Mouse (Mus musculus) cerebellum, adult (tissue): ENCODE measurements around the gene Asna1.

Experiments used
- ATAC-seq: cut with Nextera tagmentation; 2 replicates; pipeline ENCODE4 v1.9.2; 2017; ENCODE audit warnings: mild to moderate bottlenecking, moderate library complexity, mixed read lengths; ENCODE audit not compliant: insufficient number of reproducible peaks, low FRiP score, low TSS enrichment

Gene Asna1

GRCm38 (mm10) chr8:84994375-84994774 is 30.7 kb downstream of the Asna1 start:
- ATAC-seq = no peak

- peak; percentile 32 for ATAC-seq
Observed at GRCm38 (mm10) chr8:84990836-84991235, 34.2 kb downstream of the Asna1 start.

GRCm38 (mm10) chr8:84990349-84990748 is 34.7 kb downstream of the Asna1 start, which contains the start of gene Hook2:
Gene Hook2, plus strand, starts transcription at chr8:84990603.
- ATAC-seq = peak; percentile 69

GRCm38 (mm10) chr8:84989810-84990209 is 35.3 kb downstream of the Asna1 start:
- ATAC-seq = peak; percentile 34; the same call in 1 of the 2 replicates

GRCm38 (mm10) chr8:84989311-84989731 is 35.8 kb downstream of the Asna1 start:
- no peak for ATAC-seq

DNA sequence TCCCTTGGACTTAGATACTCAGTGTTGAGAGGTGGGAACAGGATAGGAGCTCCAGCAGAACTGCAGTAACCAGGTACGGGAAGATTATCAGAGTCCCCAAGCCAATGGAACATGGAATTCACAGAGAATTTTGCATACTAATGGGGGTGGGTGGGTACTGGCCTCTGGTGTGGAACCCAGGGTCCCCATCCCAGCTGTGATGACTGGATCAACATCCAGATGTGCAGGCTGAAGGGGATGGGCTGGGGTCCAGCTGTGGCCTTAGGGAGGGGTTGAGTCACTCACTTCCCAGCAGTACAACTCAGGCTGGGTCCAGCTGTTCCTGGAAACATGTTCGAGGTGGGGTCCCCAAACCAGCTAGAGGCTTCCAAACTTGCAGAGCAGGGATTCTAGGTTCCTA is 37.2 kb downstream of the Asna1 start:
- ATAC-seq = no peak

- ATAC-seq = no peak
Observed at GRCm38 (mm10) chr8:84987388-84987787, 37.7 kb downstream of the Asna1 start.

DNA sequence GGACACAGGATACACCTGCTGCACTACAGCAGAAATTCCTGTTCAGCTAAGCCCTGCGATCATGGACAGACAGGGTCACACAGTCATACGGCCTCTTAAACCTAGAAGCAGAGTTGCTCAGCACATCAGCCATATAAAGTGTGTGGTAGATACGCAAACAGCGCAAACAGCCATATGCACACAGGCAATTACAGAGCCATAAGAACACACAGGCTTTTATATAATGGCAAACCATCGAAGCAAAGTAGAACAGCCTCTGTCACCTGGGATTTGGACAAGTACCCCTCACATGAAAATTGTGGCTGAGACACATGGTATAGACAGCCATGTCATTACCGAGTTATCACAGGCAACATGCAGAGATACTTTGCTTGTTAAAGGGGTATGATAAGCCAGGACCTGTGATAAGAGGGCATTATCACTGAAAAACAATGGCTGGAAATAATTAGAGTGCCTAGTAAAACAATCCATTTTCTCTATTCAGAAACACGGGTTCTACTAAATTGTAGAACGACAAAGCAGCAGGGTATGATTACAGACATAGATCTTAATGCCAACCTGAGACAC is 38.6 kb downstream of the Asna1 start:
- no peak for ATAC-seq

- peak; percentile 67 for ATAC-seq
Observed at GRCm38 (mm10) chr8:84985684-84986378, 39.2 kb downstream of the Asna1 start.

- ATAC-seq = no peak
Observed at GRCm38 (mm10) chr8:84985049-84985683, 39.9 kb downstream of the Asna1 start.

DNA sequence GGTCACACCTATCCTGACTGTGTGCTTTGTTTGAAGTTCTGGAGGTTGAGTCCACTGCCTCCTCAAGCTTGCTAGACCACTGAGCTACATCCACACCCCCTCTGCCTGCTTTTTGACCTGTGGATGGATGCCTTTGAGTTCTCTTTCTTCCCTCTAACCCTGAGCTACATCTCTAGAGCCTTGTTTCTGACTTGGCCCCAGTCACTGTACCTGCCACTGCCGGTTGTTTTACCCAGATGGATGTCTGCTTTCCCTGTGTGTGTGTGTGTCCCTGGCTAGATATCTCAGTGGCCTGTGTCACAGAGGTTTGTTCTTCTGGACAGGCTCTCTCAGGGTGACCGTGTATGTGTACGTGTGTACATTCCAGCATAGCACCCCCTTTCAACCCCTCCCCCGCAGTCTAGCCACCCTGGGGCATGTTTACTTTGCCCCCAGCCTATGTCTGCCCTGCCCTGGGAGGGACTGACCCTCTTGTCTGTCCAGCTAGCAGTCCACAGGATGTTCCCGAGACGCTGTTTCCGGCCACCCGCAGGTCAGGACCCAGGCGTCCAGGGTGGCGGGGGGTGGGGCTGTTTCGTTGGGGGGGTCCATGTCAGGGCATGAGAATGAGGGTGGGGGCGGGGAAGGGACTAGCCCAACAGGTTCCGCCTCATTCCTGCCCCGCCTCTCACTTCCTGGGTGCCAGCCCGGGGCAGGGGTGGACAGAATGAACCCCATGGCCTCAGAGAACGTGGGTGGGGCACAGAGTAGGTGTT is 40.6 kb downstream of the Asna1 start:
- ATAC-seq = no peak

DNA sequence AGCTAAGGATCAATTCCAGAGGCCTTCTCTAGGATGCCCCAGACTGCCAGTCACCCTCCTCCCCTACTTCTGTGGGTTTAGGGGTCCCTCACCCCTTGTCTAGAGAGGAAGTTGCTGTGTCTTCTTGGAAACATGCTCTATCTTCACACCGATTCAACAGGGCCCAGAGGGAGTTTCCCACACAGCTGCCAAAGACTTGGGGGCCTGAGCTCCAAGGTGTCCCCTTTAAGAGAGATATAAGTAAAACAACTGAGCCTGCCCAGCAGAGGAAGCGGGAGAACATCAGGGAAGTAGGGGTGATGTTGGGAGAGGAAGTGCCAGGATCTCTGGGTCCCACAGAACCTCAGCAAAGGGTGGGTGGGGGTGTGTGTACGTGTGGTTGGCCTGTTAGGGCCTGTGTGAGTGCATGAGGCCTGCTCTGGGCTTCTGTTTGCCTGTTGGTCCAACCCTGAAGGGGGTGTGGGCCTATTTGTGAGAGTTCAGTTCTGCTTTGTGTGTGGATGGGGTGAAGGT is 42.5 kb downstream of the Asna1 start:
- ATAC-seq = no peak

- ATAC-seq = no peak
Observed at GRCm38 (mm10) chr8:84981644-84982498, 43.2 kb downstream of the Asna1 start.

DNA sequence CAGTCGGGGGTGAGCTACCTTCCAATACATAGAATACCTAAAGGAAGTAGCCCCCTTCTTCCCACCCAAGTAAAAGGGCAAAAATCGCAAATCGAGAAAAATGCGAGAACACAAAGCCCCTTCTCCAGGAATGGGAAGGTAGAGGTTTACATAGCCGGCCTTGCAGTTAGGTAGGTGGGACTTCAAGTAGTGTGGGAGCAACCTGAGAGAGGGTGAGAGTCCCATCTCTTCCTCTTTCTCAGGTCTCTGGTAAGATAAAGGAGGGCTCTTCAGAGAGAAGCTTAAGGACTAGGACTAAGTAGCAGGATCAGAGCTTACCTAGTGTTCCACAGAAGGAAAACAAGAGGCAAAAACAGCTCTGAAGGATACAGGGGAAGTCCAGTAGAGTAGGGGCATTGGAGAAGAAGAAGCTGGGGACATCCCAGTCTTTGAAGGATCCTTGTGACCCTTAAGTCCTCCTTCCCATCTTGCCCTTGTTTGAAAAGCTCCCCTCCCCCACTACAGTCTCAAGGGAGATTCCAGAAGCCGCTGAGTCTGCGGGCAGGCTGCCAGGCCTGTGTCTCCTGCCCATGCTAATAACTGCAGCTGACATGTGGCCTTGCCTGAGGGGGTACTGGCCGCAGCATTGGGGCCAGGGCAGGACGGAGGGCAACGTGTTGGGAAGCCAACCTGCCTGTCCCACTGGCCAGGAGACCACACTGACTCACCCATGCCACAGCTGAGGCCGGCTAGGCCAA is 44.3 kb downstream of the Asna1 start:
- no peak for ATAC-seq

DNA sequence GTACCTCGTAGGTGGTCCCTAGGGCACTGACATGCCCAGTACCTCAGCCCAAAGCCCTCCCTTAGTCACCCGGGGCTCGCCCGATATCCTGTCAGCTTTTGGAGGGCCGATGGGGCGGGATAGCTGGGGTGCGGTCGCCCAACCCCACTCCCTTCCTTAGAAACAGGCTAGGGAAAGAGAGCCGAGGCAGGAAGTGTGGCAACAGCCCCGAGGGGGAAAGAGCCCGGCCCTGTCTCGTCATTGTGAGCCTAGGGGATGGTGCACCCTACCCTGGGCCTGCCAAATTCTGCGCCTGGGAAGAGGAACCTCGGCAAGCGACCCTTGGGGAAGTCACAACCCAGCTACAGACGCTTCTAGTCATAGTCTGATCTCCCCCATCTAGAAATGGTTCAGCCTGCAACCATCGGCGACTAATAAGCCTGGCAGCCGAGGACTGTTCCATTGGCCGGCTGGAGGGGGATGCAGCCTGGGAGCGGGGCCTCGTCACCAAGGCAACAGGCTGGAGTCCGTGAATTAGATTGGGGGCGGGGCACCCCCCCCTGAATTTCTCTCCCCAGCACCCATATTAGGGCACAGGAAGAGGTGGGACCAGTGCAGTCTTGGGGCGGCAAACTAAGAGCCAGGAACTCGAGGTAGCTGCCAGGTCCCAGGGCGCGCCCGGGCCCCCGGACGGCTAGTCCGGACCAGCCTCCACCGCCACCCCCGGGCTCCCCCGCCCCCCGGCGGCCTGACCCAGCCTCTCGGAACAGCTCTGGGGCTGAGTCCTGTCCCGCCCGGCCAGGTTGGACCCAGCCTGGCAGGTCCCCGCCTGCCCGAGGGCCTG is 45.3 kb downstream of the Asna1 start:
- ATAC-seq = peak; percentile 43

DNA sequence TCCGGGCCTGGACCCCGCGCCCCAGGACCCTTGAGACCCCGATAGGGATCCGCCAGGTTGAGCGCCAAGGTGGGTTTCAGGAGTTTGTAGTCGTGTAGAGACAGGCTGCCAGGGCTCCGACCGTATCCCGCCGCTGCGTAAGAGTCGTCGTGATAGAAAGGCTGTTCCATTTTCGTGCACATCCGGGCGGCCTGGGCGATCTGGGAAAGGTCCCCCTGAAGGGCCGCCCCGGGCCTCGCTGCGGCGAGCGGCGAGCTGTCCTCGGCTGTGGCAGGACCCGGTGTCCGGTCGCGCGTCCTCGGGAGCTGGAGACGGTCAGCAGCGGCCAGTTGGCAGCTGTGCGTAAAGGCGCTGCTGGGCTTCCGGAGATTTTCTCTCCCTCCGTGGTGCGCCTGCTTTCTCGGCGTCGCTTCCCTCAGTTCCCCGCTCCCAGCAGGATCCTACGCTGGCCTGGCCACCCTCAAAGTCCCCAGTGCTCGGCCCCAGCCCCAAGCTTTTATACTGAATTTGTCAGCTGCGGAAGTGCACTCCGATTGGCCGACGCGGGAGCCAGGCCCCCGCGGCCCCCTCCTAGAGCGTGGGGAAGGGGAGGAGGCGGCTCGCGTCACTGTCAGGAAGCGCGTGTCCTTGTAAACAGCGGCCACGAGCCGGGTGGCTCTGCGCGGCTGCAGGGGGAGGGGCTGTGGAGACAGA is 46.7 kb downstream of the Asna1 start, which contains the start of gene Junb:
Gene Junb, minus strand, starts transcription at position 471 of the 693 bp plus-strand sequence.
- ATAC-seq = peak; percentile 29; the same call in 1 of the 2 replicates

- ATAC-seq = no peak
Observed at GRCm38 (mm10) chr8:84977435-84978247, 47.4 kb downstream of the Asna1 start.
